Mouse (Mus musculus): ENCODE results near the gene Mark1. TPM values are rescaled to one million over a fixed set of nuclear protein-coding genes. Genes with fewer than 3 reads are reported as not detected.
A peak's percentile ranks its signal among the peaks of the same experiment; 100 is the strongest.

Gene Mark1
- 10 to 100 TPM; 16.4 to 18.2 TPM for total RNA-seq (2021)
- long read RNA-seq, experiment 1, full-length matches to known transcripts, result 3 of 12 reads
- long read RNA-seq, experiment 1, partial matches to known transcripts, result 5 of 12 reads
- long read RNA-seq, experiment 1, other reads (novel, unspliced or antisense), result 4 of 12 reads
- long read RNA-seq, experiment 2, full-length matches to known transcripts, result 17 of 33 reads
- long read RNA-seq, experiment 2, partial matches to known transcripts, result 2 of 33 reads
- long read RNA-seq, experiment 2, other reads (novel, unspliced or antisense), result 14 of 33 reads

DNA sequence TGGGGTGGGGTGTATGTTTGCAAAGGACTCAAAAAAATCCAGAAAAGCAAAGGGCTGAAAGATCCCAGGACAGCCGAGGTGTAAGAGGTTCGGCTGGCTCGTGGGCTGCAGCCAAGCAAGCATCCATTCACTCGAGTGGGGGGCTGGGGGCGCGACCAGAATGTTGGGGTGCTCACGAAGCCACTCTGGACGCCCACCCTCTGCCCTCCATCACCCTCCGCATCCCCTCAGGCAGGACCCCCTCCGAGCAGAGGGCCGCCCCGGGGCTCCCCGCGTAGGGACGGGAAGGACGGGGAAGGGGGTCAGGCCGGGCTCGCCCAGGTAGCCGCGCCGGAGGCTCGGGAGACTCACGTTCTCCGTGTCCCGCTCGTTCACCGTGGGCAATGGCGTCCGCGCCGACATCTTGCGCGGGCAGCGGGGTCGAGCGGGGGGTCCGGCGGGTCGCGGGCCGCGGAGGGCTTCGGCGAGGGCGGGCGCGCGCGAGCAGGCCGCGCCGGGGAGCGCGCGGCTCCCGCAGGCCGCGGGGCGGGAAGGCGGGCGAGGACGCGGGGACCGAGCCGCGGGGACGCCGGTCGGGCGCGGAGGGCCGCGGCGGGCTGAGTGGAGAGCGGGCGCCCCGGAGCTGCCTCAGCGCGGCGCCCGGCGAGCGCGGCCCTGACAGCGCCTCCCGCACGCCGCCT, at the start of gene Mark1:
Gene Mark1 (minus strand): TSS at position 500 of the 680 bp plus-strand sequence.
- no peak for DNase-seq (ENCODE audit: low spot score in 2 of 2)

DNA sequence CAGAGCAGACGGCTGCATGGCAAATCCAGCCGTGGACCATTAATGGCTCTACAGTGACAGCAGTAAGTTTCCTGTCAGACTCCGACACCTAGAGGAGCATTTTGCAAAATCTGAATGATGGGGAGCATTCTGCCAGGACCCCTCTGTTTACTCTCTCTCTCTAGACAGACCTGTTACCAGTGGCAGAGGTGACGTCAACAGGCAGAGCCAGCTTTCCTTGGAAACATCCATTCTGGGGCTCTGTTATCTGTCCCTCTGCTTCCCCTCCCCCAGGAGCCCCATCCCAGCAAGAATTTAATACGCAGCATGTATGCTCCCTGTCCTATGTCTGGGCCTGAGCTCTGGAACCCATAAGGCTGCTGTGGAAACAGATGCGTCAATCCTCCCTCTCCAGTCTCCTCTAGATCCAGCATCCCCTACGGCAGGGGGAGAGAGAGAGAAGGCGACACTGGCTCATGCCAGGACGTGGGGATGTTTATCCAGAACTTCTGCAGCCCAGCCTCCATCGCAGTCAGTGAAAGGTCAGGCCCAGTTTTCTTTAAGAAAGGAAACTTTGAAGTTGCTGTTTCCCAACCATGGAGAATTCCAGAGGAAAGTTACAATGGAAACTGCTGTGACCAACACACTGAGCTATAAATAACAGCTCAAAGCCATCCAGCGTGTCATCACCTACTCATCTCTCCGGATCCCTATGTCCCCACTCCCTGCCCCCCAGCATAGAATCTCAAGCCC, 48.3 kb upstream of the Mark1 start:
- no peak for DNase-seq (ENCODE audit: low spot score in 2 of 2)

DNA sequence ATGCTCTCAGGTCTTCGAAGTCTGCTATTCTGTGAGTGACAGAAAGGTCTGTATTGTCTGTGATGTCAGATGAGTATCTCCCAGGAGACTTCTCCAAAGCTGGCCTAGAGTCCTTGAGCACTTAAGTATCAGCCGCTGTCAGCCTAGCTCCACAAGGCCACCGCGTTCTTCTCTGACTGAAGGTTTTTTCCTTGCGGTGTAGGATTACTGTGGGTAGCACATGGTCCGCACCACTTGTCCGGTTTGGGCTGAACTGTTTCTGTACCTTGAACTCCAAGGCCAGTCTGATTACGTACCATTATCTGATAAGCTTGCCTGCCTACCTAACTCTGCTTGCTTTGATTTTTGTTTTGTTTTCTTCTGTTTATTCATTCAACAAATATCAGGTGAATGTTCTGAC, 47.1 kb upstream of the Mark1 start:
- no peak for DNase-seq (ENCODE audit: low spot score in 2 of 2)

DNA sequence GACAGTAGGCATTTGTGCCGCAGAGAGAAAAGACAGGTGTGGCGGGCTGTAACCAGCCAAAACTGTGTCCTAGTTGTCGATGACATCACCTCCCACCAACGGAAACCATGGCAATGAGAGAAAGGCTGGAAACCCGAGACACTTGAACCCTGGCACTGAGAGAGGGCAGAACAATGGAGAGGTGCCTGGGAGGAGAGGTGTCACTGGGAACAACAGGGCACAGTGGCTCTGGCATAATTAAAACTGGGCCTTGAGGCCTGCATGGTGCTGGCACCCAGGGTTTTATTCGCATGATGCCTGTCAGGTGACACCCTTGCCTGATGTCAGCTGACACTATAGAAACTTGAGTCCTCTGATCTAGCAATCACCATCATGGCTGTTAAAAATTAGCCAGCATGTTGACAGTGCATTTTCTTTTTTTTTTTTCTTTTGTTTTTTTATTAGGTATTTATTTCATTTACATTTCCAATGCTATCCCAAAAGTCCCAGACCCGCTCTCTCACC, 38.9 kb upstream of the Mark1 start:
- DNase-seq (ENCODE audit: low spot score in 2 of 2), result no peak

DNA sequence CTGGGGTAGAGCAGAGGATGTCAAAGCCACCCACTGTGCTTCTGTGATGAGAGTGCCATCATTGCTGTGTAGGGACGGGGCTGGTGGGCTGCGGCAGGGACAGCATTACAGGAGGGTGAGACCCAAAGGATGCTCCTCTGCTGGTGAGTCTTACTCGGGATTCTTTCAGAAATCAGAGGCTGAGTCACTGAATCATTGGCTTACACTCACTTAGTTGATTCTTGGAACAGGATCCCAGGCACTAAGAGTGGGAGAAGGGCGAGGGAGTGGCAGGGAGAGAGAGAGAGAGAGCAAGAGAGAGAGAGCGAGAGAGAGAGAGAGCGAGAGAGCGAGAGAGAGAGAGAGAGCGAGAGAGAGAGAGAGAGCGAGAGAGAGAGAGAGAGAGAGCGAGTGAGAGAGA, 31.2 kb upstream of the Mark1 start:
- no peak for DNase-seq (ENCODE audit: low spot score in 2 of 2)

DNA sequence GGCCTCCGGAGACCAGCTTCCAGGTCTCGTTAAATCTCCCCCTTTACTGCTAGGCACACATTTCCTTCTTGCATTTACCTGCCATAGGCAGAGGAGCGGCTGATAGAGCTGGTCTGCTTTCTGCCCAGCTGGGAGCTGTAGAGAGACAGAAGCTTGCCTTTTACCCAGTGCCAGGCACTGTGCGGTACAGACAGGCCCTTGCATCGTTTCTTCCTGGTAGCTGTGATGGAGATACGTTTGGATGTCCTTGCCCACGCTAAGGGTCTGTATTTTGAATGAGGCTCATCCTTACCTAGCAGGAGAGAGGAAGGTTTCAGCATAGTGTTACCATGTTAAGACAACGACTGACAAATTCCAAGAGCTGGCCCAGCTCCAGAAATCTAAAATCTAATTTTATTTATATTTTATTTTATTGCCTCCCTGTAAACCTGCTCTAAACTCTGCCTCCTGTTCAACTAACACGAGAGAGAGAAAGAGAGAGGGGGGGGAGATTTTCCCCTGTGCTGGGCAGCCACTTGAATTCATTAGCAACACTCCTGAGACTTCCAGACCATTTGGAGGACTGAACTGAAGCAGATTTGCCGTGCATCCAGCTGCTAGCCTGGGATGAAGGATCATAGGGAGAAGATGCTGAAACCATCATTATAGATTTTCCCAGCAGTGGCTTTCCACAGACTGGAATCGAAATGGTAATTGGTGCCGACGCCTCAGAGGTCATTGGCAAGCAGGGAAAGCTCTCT, 21.2 kb upstream of the Mark1 start:
- no peak for DNase-seq (ENCODE audit: low spot score in 2 of 2)

DNA sequence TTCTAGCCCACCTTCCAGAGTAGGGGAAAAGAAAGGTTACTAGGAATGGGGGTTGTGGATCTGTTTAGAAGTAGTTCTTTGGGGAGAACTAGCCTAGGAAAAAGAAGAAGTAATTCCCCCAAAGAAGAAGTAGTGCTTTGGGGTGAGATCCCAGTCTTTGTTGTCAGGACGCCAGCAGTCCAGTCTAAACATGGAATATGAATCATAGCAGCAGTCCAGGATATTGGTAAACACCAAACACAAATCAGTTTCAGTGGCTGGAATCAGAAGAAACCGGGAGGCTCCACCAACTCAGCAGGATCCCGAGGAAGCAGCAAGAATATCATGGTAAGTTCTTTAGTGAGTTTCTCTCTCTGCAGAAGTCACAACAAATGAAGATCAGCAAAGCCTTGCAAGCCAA, 13.2 kb upstream of the Mark1 start:
- DNase-seq (ENCODE audit: low spot score in 2 of 2), result no peak

DNA sequence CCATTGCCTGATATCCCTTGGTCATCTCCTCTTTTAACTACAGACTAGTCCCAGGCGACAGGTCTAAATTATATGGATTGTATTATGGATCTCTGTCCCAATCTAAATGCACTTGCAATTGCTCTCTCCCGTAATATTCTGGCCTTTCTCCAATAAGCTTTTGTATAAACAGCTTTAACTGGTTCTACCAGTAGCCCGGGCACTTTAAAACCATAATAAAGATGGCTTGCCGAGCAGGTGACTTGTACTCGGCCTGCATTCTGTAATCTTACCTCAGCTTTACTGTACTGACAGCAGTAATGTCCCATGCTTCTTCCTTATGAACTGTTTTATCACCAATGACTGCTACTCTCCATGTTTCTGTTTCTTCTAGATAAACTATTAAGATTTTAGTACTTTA, 7.7 kb upstream of the Mark1 start:
- no peak for DNase-seq (ENCODE audit: low spot score in 2 of 2)

DNA sequence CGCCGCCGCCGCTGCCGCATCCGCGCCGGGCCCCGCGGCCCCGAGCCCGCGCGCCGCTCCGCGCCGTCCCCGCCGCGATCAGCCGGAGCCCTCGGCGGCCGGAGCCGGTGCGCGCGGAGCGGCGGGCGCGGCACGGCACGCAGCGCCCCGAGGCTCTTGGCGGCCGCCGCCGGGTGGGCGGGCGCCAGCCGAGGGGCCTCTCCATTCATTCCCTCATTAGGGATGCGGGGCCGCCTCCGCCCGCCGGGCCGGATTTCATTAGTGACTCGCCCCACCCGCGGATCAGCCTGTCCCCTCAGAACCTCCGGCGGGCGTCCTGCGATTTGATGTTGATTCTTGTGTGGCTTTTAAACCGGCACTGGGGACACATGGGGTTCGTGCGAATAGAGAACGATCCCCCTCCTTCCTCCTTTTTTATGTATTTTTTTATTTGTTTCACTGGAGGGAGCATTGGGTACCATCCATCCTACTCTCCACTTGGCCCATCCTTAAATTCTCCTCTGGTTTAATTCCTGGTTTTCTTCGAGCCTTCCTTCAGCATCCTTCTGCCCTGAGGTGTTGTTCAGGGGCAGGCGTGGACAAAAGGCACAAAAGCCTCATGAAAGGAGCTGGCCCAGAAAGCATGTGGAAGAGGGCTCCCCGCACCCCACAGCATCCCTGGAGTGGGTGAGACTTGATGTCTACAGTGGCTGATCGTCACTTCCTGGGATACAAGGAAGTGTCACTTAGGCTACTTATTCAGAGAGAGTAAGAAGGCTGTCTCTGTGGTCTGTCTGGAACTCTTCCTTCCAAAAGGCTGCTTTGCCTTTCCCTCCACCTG, 620 bp upstream of the Mark1 start:
- peak in 1 of 2 experiments; percentile 8 for DNase-seq (ENCODE audit: low spot score in 2 of 2)

DNA sequence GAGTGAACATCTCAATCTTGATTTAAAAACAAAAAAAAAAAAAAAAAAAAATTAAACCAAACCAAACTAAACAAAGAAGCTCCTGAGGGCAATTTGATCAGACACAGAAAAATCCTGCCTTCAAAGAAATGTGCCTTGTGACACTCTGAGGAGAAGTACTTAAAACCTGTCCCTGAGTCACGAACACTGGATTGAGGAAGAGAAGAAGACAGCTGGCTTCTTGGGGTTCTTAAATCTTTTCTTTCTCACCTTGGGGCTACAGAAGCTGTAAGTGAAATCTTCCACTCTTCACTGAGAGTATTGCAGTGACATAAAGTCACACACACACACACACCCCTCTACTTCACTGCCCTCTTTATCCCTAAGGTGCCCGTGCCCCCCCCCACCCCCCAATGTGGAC, 739 bp downstream of the Mark1 start:
- DNase-seq (ENCODE audit: low spot score in 2 of 2), result no peak

DNA sequence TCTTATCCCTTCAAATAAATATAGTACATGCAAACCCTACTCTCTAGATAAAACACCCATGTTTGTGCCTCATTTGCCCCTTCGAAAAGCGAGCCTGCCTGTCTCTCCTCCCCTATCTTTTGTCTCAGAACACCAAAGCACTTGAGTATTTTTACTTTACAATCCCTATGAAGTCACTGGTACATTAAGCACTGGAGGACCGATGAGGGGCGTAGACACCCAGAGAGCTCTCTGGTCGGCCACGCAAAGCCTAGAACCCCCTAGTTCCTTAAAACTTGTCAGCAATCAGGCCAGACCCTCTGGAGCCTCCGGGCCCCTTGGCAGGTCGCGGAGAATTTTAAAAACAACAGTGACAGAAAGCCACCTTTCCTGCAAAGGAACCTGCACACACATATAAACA, 1.2 kb downstream of the Mark1 start:
- no peak for DNase-seq (ENCODE audit: low spot score in 2 of 2)

DNA sequence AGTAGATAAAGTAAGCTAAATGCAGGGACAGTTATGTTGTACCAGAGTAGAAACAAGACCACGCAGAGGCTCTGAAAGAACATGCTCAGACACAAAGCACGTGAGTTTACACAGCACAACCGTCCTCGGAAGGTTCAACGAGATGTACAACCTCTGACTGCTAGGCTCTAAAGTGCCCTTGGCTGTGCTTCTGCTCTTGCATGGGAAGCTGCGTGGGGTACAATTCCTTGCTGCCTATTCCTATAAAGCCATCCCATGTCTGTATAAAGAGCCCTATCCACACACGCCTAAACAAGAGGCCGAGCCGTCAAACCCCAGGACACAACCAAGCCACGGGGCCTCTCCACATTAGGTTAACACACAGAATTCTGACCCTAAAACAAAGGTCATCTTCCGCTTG, 1.9 kb downstream of the Mark1 start:
- no peak for DNase-seq (ENCODE audit: low spot score in 2 of 2)

DNA sequence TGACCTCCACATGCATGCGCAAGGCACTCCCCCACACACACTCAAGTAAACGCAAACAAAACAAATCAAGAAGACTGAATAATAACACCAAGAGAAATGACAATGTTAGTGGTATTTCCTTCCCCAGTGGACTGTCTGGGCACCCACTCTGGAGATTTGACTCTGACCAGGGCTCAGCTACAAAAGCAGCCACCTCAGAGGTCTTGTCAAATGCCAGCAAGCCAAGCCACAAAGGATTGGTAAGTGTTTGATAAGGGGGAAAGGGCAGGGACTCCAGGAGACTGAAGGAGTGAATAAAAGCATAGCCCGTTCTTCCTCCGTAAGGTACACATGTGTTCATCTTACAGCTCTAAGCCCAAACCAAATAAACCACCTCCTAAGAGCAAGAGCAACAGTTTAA, 4.0 kb downstream of the Mark1 start:
- no peak for DNase-seq (ENCODE audit: low spot score in 2 of 2)

DNA sequence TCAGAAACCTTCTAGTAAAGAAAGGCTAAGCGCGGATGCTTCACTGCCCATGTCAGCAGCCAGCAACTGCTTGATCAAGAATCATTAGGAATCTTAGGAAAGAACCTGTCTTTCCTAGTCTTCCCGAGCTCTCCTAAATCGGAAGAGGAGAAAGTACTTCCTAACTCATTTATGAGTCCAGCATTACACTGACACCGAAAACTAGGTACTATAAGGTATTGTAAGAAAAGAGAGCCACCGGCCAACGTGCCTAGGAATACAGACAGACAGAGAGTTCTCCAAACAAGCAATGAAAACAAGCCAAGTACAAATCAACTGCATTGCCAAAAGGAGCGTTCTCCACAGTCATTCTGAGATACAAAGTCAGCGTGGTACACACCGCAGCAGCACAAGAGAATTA, 8.2 kb downstream of the Mark1 start:
- DNase-seq (ENCODE audit: low spot score in 2 of 2), result no peak

DNA sequence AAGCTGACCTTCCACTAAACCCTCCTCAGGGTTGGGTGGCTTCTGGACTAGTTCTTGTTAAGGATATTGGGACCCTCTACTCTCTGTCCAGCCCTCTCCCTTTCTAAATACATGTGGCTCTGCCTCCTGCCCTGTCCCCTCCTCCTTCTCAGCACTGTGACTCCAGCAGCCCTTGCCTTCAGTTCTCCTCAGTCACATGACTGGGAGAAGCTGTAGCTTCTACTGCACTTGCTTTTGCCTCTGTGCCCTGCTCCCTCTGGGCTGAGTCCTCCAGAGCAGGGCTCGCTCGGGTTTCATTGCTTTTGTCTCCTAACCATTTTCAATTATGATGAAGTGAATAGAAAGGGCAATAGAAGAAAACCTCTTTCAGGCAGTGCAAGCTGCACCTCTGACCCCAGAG, 12.6 kb downstream of the Mark1 start:
- DNase-seq (ENCODE audit: low spot score in 2 of 2), result no peak

DNA sequence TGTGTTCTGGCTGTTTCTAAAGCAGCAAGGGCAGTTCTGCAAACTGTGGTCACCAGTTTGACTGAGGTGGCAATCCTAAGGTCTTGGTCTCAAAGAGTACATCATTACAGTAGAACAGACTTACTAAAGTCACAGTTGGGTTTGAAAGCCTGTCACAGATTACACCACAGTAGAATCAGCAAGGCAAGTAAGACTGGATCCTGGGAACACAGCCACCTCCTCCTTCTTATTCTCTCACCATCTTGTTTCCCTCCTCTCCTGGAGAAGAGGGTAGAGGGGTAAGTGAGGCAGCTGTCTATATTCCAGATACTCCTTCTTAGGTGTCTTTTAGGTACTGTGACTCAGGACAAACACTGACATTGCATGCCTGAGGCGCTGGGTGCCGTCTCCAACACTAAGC, 14.6 kb downstream of the Mark1 start:
- no peak for DNase-seq (ENCODE audit: low spot score in 2 of 2)

DNA sequence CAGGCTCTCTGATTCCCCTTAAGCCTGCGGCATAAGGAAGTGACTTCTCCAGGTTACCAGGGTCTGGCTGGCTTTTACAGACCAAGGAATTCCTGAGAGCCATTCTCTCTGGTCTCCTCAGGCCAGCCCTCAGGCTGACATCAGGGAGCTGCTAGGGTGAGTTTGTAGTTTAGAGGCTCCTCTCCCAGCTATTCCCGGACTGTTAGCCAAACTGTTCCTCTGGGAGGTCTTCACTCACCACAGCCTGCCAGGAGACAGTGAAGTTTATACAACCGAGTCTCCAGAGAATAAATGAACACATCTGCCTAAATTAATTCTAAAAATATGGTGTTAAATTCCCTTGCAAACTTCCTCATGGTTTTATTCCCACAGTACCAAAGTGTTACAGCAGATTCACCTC, 15.6 kb downstream of the Mark1 start:
- no peak for DNase-seq (ENCODE audit: low spot score in 2 of 2)

DNA sequence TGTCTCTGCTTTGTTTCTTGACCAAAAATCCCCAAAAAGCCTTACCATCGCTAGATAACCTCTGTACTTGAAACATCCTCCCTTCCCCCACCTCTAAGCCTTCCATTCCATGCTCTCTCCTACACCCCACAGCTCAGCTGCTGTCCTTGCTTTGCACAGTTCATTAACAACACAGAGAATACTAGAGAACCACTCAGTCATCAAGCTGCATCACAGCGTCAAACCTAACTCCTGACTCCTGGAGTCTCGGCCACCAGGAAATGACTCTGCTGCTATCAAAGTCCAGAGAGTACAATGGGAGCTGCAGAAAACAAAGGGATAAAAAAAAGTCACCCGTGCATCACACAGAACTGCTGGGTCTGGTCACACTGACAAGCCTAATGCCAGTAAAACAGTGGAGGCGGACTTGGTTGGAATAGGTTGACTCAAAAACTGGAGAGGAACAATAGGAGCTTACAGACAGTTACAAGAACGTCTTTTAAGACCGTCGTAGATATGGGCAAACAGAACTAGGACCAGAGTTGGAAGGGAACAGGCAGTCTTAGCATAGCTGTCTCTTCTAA, 27.1 kb downstream of the Mark1 start:
- no peak for DNase-seq (ENCODE audit: low spot score in 2 of 2)

DNA sequence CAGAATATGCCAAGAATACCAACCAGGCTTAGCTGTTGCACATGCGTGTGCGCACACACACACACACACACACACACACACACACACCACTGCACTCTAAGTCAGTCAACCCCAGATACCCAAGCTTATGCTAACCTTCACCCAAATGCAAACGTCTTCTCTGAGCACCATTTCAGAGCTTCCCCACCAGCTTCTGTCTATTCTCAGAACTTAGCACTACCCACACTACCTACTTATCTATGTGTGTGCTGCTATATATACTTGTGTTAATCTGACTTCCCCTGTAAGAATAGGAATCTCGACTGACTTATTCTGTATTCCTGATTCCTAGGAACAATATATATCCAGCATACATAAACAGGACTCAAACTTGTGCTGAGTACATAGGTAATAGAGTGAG, 30.0 kb downstream of the Mark1 start:
- DNase-seq (ENCODE audit: low spot score in 2 of 2), result no peak

DNA sequence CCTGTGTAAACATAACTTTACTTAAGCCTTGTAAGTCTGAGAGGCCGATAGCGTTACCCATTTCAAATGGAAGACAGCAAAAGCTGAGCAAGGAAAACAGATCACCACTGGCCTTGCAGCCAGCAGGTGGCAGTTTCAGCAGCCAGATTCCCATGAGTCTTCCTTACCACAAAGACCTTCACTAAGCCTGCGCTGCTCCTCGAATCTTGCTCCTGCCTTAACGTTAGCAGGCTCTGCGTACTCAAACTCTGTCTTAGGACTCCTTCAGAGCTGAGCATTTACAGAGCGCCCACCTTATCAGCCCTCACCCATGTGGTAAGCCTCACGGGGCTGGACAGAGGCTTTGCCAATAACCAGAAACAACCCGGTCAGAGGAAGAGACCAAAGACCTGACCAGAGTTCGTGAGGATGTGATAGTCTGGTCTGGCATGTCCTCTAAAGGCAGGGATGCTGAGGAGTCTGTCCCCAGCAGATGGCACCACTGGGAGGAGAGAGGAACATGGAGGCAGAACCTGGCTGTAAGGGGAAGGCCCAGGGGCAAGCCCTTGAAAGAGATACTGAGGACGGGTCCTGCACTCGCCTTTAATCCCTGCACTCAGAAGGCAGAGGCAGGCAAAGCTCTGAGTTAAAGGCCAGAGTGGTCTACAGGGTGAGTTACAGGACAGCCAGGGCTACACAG, 33.5 kb downstream of the Mark1 start:
- peak in 1 of 2 experiments; percentile 47 for DNase-seq (ENCODE audit: low spot score in 2 of 2)
